Mouse (Mus musculus): ENCODE data around the gene Lrmp. TPM values are rescaled to one million over a fixed set of nuclear protein-coding genes. Genes with fewer than 3 reads are reported as not detected.

Gene Lrmp
- polyA plus RNA-seq, 1 experiment = 193 TPM

- TF ChIP-seq POLR2A (IDR thresholded peaks at IDR 0.05; ENCODE audit: borderline replicate concordance, control insufficient read depth, low read depth, low read length) (no peak), CTCF (IDR thresholded peaks at IDR 0.05; ENCODE audit: control insufficient read depth, insufficient read depth, low read length) (no peak)
- H3K4me3 ChIP-seq (replicated peaks; ENCODE audit: control insufficient read depth, low read depth, low read length) = no peak overlapping the region
- H3K4me1 ChIP-seq (ENCODE audit: control insufficient read depth, insufficient read depth, low read length) = peaks cover 1% of the 10 kb centered on the region; the same call in 1 of the 2 replicates
- H3K27ac ChIP-seq (ENCODE audit: control insufficient read depth, insufficient read depth, low read depth, low read length, poor library complexity) = no peak overlapping the region
- WGBS = 82% methylated on average over 4 of the region's 4 CpGs
Measured at GRCm38 (mm10) chr6:145110786-145111185, 4.7 kb upstream of the Lrmp start.

- Histone ChIP-seq H3K27ac (ENCODE audit: control insufficient read depth, insufficient read depth, low read depth, low read length, poor library complexity) (no peak overlapping the region), H3K4me3 (replicated peaks; ENCODE audit: control insufficient read depth, low read depth, low read length) (no peak overlapping the region), H3K4me1 (ENCODE audit: control insufficient read depth, insufficient read depth, low read length) (peaks cover 5% of the 10 kb centered on the region; the same call in 1 of the 2 replicates)
- 82% methylated on average over 6 of the region's 6 CpGs for WGBS
- TF ChIP-seq POLR2A (IDR thresholded peaks at IDR 0.05; ENCODE audit: borderline replicate concordance, control insufficient read depth, low read depth, low read length) (no peak), CTCF (IDR thresholded peaks at IDR 0.05; ENCODE audit: control insufficient read depth, insufficient read depth, low read length) (no peak)
Measured at GRCm38 (mm10) chr6:145112865-145113264, 2.6 kb upstream of the Lrmp start.

GRCm38 (mm10) chr6:145114561-145114960, 892 bp upstream of the Lrmp start:
- no peak overlapping the region for H3K4me3 ChIP-seq (replicated peaks; ENCODE audit: control insufficient read depth, low read depth, low read length)
- TF ChIP-seq POLR2A (IDR thresholded peaks at IDR 0.05; ENCODE audit: borderline replicate concordance, control insufficient read depth, low read depth, low read length) = no peak
- TF ChIP-seq CTCF (IDR thresholded peaks at IDR 0.05; ENCODE audit: control insufficient read depth, insufficient read depth, low read length) = no peak
- H3K27ac ChIP-seq (ENCODE audit: control insufficient read depth, insufficient read depth, low read depth, low read length, poor library complexity) = no peak overlapping the region
- peaks cover 5% of the 10 kb centered on the region; the same call in 1 of the 2 replicates for H3K4me1 ChIP-seq (ENCODE audit: control insufficient read depth, insufficient read depth, low read length)
- 76% methylated on average over 2 of the region's 2 CpGs for WGBS

- peaks cover 6% of the 10 kb centered on the region for H3K4me1 ChIP-seq (ENCODE audit: control insufficient read depth, insufficient read depth, low read length)
- TF ChIP-seq POLR2A (IDR thresholded peaks at IDR 0.05; ENCODE audit: borderline replicate concordance, control insufficient read depth, low read depth, low read length) (no peak), CTCF (IDR thresholded peaks at IDR 0.05; ENCODE audit: control insufficient read depth, insufficient read depth, low read length) (no peak)
- H3K4me3 ChIP-seq (replicated peaks; ENCODE audit: control insufficient read depth, low read depth, low read length) = peak overlapping the region; percentile 41
- 63% methylated on average over 4 of the region's 4 CpGs for WGBS
- H3K27ac ChIP-seq (ENCODE audit: control insufficient read depth, insufficient read depth, low read depth, low read length, poor library complexity) = peak overlapping the region; percentile 77
Measured at GRCm38 (mm10) chr6:145116098-145116672, 732 bp downstream of the Lrmp start.

- WGBS = 72% methylated on average over 2 of the region's 2 CpGs
- no peak overlapping the region for H3K4me3 ChIP-seq (replicated peaks; ENCODE audit: control insufficient read depth, low read depth, low read length)
- TF ChIP-seq CTCF (IDR thresholded peaks at IDR 0.05; ENCODE audit: control insufficient read depth, insufficient read depth, low read length) = no peak
- TF ChIP-seq POLR2A (IDR thresholded peaks at IDR 0.05; ENCODE audit: borderline replicate concordance, control insufficient read depth, low read depth, low read length) = no peak
- H3K27ac ChIP-seq (ENCODE audit: control insufficient read depth, insufficient read depth, low read depth, low read length, poor library complexity) = 0 out of 2 replicates have a peak overlapping the region, but pooled peaks have one; percentile 11
- H3K4me1 ChIP-seq (ENCODE audit: control insufficient read depth, insufficient read depth, low read length) = peaks cover 7% of the 10 kb centered on the region
Measured at GRCm38 (mm10) chr6:145120086-145120485, 4.6 kb downstream of the Lrmp start.

GRCm38 (mm10) chr6:145120787-145121589, 5.5 kb downstream of the Lrmp start:
- TF ChIP-seq POLR2A (IDR thresholded peaks at IDR 0.05; ENCODE audit: borderline replicate concordance, control insufficient read depth, low read depth, low read length) (peak; percentile 40; the same call in 1 of the 2 replicates), CTCF (IDR thresholded peaks at IDR 0.05; ENCODE audit: control insufficient read depth, insufficient read depth, low read length) (no peak)
- Histone ChIP-seq H3K4me3 (replicated peaks; ENCODE audit: control insufficient read depth, low read depth, low read length) (peak overlapping the region; percentile 76), H3K27ac (ENCODE audit: control insufficient read depth, insufficient read depth, low read depth, low read length, poor library complexity) (peak overlapping the region; percentile 96), H3K4me1 (ENCODE audit: control insufficient read depth, insufficient read depth, low read length) (peaks cover 7% of the 10 kb centered on the region)
- WGBS = 2% methylated on average over 18 of the region's 18 CpGs

- no peak; the same call in 1 of the 2 replicates for TF ChIP-seq POLR2A (IDR thresholded peaks at IDR 0.05; ENCODE audit: borderline replicate concordance, control insufficient read depth, low read depth, low read length)
- TF ChIP-seq CTCF (IDR thresholded peaks at IDR 0.05; ENCODE audit: control insufficient read depth, insufficient read depth, low read length) = peak; percentile 16; the same call in 1 of the 2 replicates
- Histone ChIP-seq H3K27ac (ENCODE audit: control insufficient read depth, insufficient read depth, low read depth, low read length, poor library complexity) (peak overlapping the region; percentile 96), H3K4me3 (replicated peaks; ENCODE audit: control insufficient read depth, low read depth, low read length) (peak overlapping the region; percentile 76), H3K4me1 (ENCODE audit: control insufficient read depth, insufficient read depth, low read length) (peaks cover 5% of the 10 kb centered on the region)
- 2% methylated on average over 21 of the region's 21 CpGs for WGBS
Measured at GRCm38 (mm10) chr6:145121590-145122420, 6.4 kb downstream of the Lrmp start.

Data from bone marrow, adult 2 months (tissue).